Mouse (Mus musculus) midbrain, embryonic 15.5 days (tissue): ENCODE data around the gene Napepld. TPM values are rescaled to one million over a fixed set of nuclear protein-coding genes. Genes with fewer than 3 reads are reported as not detected.

Source experiments
- polyA plus RNA-seq: library from polyadenylated mRNA; unstranded; fragments of >200 nt; fragmentation: Nextera tagmentation; extraction: Ambion mirVana; gene quantifications from 2 replicates; pipeline ENCODE4 v1.2.1, GENCODE M21; 2015

The Napepld gene
- polyA plus RNA-seq, 1 experiment from 2014 or later, result 2.5 TPM

Other genes with a start within 250 kb of the Napepld start
- gene Lrrc17, start 157.8 kb downstream of the Napepld start, polyA plus RNA-seq, result 6.7 and 9.2 TPM in 2 replicates
- gene Fbxl13, start 55.8 kb downstream of the Napepld start, polyA plus RNA-seq, result 0.27 and 0.39 TPM in 2 replicates
- gene Armc10, start 55.6 kb downstream of the Napepld start, polyA plus RNA-seq, result 58.3 and 60.2 TPM in 2 replicates
- gene Pmpcb, start 35.7 kb upstream of the Napepld start, polyA plus RNA-seq, result 71.7 and 76.9 TPM in 2 replicates
- gene Dnajc2, start 83.9 kb upstream of the Napepld start, polyA plus RNA-seq, result 65.9 and 71.1 TPM in 2 replicates
- 176 and 182 TPM in 2 replicates for gene Psmc2, start 83.9 kb upstream of the Napepld start, polyA plus RNA-seq
- 0.17 and 0.31 TPM in 2 replicates for gene Slc26a5, start 164.2 kb upstream of the Napepld start, polyA plus RNA-seq